Mouse (Mus musculus): ENCODE measurements at regions not wholly inside any gene's neighbourhood (a gene's known extent, or its start where the extent isn't known, plus 50 kb on each side); places are given as distances from the start of the nearest gene placed in this dataset.
A peak's percentile ranks its signal among the peaks of the same experiment; 100 is the strongest.
"Not testable (repeated sequence)": the region's sequence is repeated elsewhere in the genome, so short reads cannot be mapped to it uniquely, and the experiment has no call there.

DNA sequence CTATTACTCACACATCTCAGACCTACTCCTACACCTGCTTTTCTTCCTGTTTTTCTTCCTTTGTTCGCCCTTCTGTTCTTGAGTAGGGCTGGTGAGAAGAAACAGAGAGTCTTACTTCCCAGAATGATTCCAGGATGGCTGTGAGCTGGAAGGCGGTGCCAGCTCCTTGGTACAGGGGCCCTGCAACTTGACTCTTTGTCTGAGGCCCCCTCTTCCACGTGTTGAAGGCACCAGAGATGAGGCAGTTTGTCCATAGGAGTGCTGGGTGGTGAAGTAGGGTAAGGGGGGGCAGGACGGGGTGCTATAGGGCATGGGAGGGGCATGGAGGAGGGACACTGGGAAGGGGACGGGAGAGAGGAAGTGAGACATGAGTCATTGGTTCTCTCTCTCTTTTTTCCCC is 60.8 kb downstream of the Dmrta2 start:
- no peak for DNase-seq (ENCODE audit: low spot score)

DNA sequence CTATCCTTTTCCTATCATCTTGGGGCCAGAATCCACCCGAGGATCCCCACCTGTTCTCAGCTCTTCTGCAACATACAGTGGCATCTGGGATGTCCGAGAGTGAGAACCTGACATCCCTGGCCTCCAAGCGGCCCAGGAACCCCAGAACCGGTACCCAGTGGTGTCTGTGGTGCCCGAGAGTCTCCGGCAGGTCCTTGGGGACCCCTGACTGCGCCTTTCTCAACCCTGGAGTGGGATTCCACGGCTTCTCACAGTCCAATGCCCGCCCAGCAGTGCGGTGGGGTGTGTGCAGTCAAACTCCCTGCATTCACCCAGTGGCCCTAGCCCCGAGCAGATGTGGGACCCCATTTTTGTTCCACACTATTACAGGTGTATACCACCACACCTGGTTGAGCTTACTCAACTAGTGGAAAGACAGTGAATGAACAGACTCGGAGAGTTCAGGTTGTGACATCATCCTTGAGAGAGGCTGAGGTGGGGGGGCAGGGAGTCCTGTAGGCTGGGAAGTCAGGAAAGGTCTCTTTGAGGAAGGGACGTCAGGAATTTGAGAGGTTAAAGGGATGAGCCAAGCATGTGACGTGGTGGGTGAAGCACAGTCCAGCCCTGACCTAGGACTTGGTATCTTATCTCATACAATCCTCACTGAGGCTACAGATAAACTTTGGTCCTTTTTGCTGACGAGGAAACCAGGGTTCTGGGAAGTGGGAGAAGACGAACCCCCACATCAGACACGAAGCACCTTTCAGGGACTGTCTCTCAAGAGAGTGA is 67.2 kb downstream of the Dmrta2 start:
- no peak for DNase-seq (ENCODE audit: low spot score)

DNA sequence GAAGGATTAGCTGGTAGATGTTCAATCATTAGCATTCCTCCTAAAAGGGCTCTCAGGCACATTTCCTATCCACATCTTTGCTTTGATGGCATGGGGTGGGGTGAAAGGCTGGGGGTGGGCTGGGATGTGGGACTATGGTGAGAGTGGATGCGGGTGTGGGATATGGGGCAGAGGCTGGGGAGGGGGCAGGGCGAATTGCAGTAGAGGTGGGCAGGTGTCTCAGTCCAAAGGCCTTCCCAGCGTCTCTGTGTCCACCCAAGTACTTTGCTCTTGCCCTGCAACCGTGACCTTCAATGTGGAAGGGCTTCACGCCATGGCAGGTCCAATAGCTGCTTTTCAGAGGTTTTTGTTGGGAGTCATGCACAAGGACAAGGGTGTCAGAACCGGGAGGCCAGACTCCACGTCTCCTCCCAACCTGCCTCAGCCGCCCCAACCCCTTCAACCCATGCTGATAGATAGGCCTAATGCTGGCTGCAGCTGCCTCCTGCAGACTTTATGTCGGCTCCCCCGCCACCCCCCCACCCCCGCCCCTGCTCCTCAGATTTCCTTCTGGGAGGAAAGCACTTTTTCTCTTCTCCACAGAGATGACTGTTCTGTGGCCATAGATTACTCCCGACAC is 67.9 kb downstream of the Dmrta2 start:
- no peak for DNase-seq (ENCODE audit: low spot score)

DNA sequence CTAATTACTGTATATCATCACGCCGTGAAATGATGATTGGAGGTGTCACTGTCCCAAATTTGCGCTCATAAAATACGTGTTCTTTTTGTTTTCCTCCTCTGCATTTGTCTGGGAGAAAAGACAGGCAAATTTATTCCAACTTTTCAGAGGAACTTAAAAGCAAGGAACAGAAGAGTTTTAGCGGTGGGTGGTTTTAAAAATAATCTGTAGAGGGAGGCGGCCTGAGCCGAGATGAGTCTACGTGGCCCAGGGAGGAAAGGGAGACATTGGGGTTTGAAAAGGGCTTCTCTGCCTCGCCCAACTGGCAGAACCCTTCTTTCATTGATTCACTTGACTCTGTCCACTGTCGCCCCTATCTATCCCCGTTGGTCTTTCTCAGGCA is 68.4 kb downstream of the Dmrta2 start:
- DNase-seq (ENCODE audit: low spot score) = no peak

DNA sequence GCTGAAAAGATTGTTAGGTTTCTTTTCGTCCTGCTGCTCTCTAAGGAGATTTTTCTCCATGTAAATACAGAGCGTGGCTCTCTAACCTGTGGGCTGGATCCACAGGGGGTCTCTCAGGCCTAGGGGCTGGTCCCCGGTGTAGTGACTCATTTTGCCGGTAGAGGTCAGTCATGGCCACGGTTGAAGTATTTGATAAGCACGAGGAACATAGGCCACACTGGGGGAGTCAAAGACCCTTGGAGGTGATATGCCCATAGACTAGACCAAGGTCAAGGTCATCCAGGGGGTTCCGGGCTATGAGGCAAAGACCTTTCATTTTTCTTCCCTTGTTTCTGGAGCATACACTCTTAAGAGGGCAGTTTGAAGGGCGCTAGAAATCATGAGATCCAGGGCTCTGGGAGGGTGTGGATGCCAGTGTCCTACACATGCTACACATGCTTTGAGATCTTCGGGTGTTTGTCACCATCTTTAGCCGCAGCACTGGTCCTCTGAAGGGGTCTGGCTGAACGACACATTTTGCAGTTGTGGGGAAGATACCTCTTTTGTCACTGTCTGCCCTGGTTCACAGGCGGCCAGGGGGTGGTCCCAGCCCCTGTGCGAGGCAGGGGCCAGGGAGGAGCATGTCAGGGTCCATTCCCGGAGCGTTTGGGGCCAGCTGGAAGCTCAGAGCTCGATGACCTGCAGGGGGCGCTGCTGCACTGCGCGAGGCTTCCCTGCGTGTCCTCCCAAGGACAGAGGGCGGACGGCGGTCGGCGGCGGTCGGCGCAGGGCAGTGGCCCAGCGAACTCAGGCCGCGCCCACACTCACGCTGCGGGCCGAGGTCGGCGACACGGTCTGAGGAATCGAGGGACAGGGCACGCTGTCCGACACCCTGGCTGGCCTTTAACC is 72.8 kb downstream of the Dmrta2 start:
- DNase-seq (ENCODE audit: low spot score) = peak; percentile 34

DNA sequence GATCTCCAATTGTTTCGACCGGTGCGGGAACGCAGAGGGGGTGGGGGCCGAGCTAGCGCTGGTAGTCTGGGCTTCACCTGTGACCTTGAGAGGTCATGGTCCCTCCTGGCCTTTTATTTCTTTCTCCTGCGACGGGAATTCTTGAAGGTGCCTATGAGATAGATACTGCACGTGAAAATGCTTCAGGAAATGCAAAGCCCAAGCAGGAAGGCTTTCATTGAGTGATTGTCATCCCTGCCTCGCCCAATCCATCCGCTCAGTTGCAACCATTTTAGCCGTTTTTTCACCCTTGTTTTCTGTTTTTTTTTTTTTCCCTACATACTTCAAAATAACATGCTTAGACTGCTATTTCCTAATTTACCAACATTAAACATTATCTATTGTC is 73.4 kb downstream of the Dmrta2 start:
- DNase-seq (ENCODE audit: low spot score) = no peak

DNA sequence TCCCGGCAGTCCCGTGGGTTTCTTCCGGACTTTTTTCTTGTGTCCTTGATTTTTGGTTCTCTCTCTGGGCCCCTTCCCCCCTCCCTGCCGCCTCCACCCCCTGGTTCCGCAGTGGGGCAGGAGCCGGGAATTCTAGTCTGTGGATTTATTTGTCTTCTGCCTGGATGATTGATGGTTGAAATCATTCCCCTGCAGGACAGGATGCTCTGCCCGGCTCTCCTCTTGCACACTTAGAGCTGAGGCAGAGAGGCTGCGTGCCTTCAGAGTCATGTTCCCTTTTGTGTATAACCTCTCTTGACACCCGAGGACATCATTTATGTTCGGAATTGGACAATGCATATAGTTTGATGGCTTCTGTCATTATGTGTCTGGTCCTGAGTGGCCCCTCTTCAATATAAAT is 74.0 kb downstream of the Dmrta2 start:
- DNase-seq (ENCODE audit: low spot score) = no peak

DNA sequence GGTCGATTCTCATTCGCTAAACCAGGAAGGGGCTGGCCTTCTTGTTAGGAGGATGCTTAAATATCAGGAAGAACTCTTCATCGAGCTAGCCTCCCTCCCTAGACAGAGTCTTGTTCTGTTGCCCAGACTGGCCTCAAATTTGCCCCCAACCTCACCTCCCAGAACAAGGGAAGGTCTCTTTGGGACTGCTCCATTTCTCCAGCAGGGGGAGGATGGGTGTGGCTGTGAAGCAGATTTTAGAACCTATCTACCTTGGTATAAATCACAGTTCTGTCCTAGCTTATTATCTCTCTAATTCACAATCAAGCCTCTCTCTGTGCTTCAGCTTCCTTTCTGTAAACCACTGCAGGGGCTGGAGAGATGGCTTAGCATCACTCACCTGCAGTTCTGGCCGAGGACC is 75.1 kb downstream of the Dmrta2 start:
- no peak for DNase-seq (ENCODE audit: low spot score)

DNA sequence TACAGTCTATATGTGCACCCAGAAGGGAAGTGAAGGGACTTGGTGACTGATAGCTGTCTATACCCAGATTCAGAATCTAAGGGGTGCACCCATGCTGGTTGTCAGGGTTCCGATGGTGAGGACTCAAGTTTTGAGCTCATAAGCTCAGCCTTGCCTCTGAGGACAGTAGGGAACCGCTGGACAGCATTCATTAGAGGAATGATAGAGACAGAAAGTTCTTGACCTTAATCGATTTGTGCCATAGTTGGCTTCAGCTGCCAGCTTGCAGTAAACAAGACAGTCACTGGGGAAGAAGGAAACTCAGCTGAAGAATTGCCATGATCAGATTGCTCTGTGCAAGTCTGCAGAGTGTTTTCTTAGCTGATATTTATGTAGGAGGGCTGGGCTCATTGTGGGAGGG is 96.0 kb downstream of the Dmrta2 start:
- no peak for DNase-seq (ENCODE audit: low spot score)

DNA sequence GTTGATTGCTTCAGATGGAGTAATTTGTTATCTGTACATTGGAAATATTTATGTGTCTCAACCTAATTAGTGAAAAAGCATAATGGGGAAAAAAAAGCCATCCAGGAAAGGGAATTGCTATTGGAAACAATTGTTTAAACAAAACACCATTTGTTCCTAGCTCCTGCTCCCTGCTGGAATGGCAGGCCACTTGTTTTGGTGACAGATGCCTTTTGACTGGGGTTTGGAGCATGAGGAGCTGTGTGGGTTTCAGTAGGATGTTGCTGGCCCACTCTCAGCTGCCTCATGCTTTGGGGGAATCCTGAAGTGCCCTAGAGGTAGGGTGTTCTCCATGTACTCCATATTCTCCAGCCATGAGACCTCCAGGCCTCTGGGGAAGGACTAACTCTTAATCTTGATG is 105.5 kb downstream of the Dmrta2 start:
- DNase-seq (ENCODE audit: low spot score) = no peak

DNA sequence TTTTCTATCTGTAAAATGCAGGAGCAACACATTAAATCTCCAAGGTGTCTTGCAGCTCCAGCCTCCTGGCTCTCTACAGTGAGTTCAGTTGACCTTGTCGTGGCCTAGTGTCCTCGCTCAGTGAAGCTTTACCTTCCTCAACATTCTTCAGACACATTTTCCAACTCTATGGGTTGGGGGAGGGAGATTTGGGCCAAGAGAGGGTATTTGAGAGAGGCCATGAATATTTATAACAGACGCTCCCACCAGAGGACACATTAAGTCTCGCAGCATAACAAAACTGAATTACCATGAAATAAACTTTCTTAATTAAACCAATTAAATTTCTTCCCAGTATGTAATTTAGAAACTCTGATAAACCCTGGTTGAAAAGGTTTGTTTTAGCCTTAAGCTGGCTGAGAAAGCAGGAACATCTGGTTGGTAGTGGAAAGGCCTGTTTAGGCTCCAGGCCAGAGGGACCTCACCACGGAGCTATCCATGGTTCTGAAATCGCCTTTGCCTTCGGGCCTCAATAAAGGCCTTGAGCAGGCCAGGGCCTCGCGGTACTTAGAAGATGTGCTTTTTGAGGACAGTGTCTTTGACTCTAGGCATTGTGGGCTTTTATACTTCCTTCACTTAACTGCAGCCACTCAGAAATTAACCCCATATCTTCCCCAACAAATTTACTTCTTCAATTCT is 109.9 kb downstream of the Dmrta2 start:
- no peak for DNase-seq (ENCODE audit: low spot score)

DNA sequence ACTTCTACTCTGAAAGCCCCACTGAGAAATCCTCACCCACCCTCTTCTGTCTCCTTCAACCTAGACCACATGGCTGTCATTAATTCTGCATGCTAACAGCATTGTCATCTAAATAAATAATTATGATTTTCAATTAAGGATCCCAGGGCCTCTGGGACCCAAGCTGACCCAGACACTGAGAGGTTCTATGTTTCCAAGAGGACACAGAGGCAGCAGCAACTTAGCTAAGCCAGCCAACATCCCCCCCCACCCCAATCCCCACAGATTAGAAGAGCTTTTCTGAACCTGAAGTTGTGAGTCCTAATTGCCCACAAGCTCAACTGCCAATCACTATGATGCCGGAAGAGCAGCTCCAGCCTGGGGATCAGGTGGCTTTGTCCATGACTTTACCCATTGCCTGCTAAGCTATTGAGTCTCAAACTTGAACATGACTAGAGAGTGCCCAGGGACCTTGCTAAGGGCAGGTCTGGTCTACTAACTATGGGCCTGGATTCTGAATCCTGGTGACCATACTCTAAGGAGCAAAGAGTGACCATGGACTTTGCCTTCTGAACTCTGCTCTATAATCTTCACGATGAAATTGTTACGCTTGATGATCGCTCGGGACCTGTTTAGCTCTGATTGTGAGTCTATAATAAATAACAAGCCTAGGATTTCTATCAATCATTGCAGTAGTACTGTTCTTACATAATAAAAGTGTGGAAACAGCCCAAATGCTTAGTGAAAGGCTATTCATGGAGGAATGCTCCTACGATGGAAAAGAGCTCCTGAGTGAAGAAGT is 115.4 kb downstream of the Dmrta2 start:
- no peak for DNase-seq (ENCODE audit: low spot score)

DNA sequence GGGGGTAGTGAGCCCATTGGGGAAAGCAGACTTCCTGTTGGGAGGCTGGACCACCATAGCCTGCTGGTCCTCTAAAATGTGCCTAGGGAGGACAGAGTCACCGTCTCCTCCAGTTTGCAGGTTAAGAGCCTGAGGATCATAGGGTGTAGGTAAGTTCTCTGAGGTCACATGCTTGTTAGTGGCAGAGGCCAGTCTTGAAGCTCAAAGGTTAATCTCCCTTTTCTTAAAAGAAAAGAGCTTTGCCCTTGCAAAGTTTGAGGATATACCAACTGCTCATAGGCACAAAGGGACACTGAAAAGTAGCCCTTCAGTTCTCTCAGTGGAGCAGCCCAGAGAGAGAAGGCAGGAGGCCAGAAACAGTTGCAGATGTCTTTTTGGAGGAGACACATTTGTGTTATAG is 116.7 kb downstream of the Dmrta2 start:
- no peak for DNase-seq (ENCODE audit: low spot score)

DNA sequence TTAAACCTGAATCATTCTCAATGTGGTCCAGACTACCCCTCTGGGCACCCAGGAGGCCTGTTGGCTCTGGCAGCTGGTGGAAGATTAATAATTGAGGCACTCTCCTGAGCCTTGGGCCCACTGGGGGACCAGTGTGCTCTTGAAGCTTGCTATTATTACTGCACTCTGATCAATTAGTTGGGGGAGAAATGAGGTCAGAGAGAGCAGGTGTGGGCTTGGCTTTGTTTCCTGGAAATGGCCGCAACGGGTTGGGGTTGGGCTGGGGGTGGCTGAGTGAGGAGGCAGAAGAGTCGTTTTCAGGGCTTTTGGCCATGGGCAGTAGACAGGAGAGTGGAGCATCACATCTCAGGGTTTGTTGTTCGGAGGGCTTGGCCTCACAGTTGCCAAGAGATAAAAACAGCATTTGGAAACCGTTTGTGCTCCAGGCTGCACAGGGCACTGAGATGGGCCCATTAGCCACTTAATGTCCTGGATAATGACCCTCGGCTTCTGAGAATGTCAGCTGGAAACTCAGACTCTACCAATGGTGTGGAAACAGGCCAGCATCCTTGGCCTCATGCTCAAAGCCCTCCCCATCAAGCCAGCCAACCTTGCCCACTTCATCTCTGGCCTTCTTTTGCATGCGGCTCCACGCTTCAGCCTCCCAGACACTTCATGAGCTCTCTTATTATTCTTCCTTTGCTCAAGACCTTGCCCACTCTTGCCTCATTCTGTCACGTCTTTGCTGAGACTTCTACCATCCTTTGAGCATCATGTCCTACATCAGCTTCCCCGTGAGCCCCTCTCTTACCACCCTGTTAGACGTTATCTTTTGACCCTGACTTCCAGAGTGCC is 118.1 kb downstream of the Dmrta2 start:
- no peak for DNase-seq (ENCODE audit: low spot score)

DNA sequence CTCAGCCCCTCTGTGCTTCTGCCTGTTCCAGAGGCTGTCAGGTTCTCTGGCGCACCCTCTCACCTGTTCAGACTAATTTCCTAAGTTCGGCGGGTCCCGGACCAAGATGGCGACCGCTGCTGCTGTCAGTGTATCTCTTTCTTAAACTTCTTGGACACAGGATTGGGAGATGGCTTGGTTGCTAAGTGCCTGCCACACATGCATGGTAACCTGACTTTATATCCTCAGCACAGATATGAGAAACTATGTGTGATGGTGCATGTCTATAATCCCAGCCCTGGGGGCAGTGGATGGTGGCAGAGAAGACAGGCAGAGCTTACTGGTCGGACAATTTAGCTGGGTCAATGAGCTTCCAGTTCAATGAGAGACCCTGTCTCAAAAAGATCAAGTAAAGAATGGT is 126.3 kb downstream of the Dmrta2 start:
- not testable (repeated sequence) for DNase-seq (ENCODE audit: low spot score)

DNA sequence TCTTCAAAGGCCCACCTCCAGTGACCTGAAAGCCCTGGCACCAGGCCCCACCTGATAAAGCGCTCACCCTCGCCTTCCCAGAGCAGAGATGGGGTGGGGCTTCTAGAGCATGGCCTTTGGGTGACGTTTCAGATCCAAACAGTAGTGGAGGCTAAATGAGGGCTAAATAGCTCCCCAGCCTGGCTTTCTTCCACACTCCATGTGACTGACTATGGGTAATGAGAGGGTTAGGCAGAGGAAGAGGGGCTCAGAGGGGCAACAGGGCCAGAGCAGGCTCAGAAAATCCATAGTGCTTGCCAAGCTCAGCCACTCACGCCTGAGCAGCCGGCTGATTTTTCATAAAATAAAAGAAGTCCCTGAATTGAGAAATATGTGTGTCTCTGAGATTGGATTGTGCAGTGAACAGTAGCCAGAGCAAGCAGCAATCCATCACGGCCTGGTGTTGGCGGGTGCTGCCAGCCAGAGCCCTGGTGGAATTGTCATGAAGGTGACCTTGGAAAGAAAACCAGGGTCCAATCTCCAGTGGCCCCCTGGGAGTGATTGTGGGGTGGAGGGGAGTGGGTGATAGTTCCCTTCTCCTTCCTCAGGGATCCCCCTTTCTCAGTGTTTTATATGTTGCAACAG is 128.9 kb downstream of the Dmrta2 start:
- no peak for DNase-seq (ENCODE audit: low spot score)

DNA sequence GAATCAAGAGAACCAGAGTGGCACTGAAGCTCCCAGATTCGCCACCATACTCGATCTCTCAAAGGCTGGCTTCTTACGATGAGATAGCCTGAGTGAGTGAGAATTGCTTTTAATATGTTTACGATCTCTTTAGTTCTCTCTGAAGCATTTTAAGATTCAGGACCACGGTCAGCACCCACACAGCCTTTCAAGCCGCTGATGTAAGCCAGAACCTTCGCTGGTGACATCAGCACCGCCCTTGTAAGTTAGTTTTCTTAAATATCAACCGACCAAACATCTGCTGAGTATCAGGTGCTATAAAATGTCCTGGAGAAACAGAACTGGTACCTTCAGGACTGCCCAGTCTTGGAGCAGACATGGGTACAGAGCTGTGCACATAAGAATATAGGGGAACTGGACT is 141.6 kb downstream of the Dmrta2 start:
- DNase-seq (ENCODE audit: low spot score) = no peak

DNA sequence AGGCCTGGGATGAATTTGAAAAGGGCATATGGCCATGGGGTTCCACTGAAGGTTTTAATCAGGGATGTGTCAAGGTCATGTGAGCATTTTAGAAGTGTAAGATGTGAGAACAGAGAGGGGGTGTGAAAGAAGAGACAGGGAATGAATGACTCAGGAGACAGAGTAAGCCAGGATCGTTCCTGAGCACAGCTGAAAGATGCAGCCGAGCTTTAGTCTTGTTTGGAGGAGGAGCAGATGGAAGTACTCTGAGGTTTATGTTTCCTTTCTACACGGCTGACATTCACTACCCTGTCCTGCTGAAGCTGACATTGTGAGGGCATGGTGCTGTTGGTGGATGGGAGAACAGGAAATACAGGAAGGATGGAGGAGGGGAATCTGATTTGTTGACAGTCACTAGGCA is 142.0 kb downstream of the Dmrta2 start:
- DNase-seq (ENCODE audit: low spot score) = no peak

DNA sequence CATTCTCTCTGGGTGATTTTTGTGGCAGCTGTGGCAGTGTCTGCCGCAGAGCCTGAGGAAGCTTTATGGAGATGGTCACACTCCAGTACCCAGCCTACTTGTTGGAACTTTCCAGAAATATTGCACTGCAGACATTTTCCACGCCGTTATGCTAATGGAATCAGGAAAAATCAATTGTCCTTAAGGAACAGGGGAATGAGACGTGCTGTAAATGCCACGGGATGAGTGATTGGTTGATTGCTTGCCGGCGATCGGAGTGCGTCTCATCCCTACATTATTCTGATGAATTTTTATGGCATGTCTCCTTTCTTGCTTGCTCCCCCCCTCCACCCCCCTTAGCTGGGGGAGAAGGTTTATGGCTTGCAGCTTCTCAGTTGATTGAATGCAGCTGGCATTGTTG is 142.9 kb downstream of the Dmrta2 start:
- no peak for DNase-seq (ENCODE audit: low spot score)

DNA sequence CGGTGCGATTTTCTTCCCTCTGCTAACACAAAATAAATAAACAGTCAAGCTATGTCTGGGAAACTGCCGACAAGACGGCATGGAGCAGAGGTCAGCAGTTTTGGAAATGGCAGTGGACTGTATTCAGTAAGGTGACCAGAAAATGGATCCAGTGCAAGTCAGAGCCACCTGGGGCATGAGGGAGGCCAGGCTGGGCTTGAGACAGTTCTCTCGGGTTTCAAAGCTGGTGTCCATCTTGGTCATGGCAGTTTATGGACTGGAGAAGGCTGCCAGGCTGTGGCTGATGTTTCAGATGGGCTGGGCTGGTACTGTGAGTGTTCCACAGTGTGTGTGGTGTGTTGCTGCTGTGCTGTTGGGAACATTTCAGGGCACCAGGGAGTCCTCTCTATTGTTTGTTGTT is 143.6 kb downstream of the Dmrta2 start:
- DNase-seq (ENCODE audit: low spot score) = no peak
